Mouse (Mus musculus): ENCODE data around the gene Tmprss11e. TPM values are rescaled to one million over a fixed set of nuclear protein-coding genes. Genes with fewer than 3 reads are reported as not detected.

Gene Tmprss11e
- not detected in 2 replicates for polyA plus RNA-seq (2012; rRNA removed)

DNA sequence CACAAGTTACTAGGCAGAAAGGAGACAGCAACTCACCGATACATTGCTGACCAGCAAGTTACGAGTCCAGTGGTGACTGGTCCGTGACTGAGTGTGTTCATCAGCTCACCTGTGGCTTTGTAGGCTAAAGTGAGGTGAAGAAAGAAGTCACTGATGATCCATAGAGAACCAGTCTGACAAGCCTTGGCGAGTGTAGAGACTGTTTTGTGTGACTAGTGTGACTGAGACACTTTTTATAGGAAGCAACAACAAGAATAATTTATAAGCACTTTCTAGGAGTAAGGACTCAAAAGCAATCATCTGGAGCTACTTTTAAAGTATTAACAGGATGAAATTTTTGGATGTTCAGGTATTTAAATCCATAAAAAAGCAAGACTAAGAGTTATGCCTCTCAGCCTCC, at the start of gene Tmprss11e:
Gene Tmprss11e, minus strand, starts transcription at position 101 of the 400 bp plus-strand sequence.
- TF ChIP-seq CTCF (IDR thresholded peaks at IDR 0.05; ENCODE audit: extremely low read depth, insufficient read depth, low read length) (no peak), POLR2A (IDR thresholded peaks at IDR 0.05; ENCODE audit: extremely low read depth, insufficient read depth, low read length) (no peak)
- Histone ChIP-seq H3K4me1 (ENCODE audit: control insufficient read depth, insufficient read depth, low read length) (no peaks in the 10 kb centered on the region), H3K27ac (ENCODE audit: insufficient read depth, low read length) (no peak within 1 kb of the TSS), H3K4me3 (ENCODE audit: insufficient read depth, low read length) (no peak within 1 kb of the TSS)

DNA sequence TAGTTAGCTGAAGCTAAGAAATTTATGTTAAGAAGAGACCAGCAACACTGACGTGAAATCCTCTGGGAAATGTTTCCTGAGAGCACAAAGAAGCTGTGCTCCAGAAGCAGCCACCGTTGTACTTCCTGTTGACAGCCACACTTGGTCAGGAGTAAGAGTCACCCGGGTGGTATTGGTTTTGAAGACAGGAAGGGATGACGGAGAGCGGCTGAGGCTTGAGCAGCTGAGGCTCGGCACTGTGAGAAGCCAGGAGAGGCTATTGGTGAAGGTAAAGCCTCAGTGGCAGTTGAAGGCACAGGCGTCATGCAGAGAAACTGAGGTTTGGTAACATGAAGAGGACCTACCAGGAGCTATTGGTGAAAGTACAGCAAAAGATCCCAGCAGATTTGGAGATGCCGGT, 47.2 kb upstream of the Tmprss11e start:
- Histone ChIP-seq H3K4me1 (ENCODE audit: control insufficient read depth, insufficient read depth, low read length) (no peaks in the 10 kb centered on the region), H3K4me3 (ENCODE audit: insufficient read depth, low read length) (no peak overlapping the region), H3K27ac (ENCODE audit: insufficient read depth, low read length) (no peak overlapping the region)
- TF ChIP-seq CTCF (IDR thresholded peaks at IDR 0.05; ENCODE audit: extremely low read depth, insufficient read depth, low read length), result no peak

DNA sequence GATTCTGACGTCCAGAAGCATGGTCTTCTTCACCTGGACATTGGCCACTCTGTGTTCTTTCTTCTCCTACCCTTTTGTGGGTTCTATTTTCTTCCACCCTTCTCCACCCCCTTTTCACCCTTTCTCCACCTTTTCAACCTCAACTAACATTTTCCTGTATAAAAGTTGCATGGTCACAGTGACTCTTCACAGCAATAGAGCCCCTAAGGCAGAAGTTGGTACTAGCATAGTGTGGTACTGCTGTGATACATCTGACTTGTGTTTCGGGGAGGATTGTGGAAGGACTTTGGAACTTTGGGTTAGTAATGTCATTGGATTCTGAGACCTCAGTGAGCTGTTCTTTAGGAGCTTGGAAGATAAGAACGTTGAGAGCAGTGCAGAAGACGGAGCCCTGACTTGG, 46.6 kb upstream of the Tmprss11e start:
- TF ChIP-seq CTCF (IDR thresholded peaks at IDR 0.05; ENCODE audit: extremely low read depth, insufficient read depth, low read length) (no peak), POLR2A (IDR thresholded peaks at IDR 0.05; ENCODE audit: extremely low read depth, insufficient read depth, low read length) (no peak)
- no peaks in the 10 kb centered on the region for H3K4me1 ChIP-seq (ENCODE audit: control insufficient read depth, insufficient read depth, low read length)
- no peak overlapping the region for H3K4me3 ChIP-seq (ENCODE audit: insufficient read depth, low read length)
- no peak overlapping the region for H3K27ac ChIP-seq (ENCODE audit: insufficient read depth, low read length)

DNA sequence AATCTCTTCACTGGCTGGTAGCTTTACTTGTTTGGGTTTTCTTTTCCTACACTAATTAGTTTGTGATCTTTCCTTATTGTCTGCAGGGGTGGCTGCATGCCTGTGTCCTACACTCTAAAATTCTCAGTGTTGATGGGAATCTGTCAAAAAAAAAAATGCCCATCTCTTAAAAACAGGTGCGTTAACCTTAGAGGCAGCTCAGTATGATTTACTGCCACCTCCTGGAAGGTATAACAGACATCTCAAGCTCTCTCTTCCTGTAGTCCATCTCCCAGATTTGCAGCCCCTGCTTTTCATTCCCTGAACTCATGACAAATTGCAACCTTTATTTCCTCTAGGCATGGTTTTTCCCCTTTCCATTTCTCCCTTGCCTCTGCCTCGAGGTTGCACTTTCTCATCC, 44.3 kb upstream of the Tmprss11e start:
- H3K27ac ChIP-seq (ENCODE audit: insufficient read depth, low read length), result no peak overlapping the region
- no peaks in the 10 kb centered on the region for H3K4me1 ChIP-seq (ENCODE audit: control insufficient read depth, insufficient read depth, low read length)
- no peak overlapping the region for H3K4me3 ChIP-seq (ENCODE audit: insufficient read depth, low read length)
- TF ChIP-seq POLR2A (IDR thresholded peaks at IDR 0.05; ENCODE audit: extremely low read depth, insufficient read depth, low read length) (no peak), CTCF (IDR thresholded peaks at IDR 0.05; ENCODE audit: extremely low read depth, insufficient read depth, low read length) (no peak)

DNA sequence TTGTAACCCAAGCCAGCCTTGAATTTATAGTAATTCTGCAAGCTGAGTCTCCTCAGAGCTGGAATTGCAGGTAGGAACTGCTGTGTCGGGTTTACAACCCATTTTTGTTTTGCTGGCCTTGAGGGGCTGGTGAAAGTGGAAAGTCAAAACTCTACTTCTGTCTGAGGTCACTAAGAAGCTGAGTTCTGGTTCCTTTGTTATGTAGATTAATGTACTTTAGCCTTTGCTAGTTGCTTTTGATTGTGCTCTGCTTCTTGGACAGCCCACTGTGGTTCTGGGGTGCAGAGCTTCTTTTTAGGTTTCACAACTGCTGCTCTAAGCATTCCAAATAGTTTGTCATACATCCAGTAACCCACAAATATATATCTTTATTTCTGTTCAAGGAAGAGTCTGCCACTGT, 41.2 kb upstream of the Tmprss11e start:
- Histone ChIP-seq H3K4me1 (ENCODE audit: control insufficient read depth, insufficient read depth, low read length) (no peaks in the 10 kb centered on the region), H3K4me3 (ENCODE audit: insufficient read depth, low read length) (no peak overlapping the region), H3K27ac (ENCODE audit: insufficient read depth, low read length) (no peak overlapping the region)
- TF ChIP-seq CTCF (IDR thresholded peaks at IDR 0.05; ENCODE audit: extremely low read depth, insufficient read depth, low read length), result no peak
- no peak for TF ChIP-seq POLR2A (IDR thresholded peaks at IDR 0.05; ENCODE audit: extremely low read depth, insufficient read depth, low read length)

DNA sequence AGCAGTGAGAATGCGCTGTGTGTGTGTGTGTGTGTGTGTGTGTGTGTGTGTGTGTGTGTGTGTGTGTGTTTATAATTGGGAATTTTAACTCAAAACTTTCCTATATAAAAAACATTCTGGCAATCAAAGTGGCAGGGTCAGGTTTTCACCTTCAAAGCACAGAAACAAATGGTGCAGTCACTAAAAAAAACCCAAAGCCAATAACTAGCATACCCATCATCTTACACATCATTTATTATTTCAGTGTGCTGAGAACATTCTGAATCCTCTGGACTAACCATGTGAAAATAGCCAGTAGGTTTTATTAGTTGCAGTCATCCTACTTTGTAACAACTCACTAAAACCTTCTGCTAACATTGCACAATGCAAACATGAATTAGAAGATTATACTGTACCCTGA, 38.6 kb upstream of the Tmprss11e start:
- TF ChIP-seq POLR2A (IDR thresholded peaks at IDR 0.05; ENCODE audit: extremely low read depth, insufficient read depth, low read length) (no peak), CTCF (IDR thresholded peaks at IDR 0.05; ENCODE audit: extremely low read depth, insufficient read depth, low read length) (no peak)
- Histone ChIP-seq H3K4me3 (ENCODE audit: insufficient read depth, low read length) (no peak overlapping the region), H3K4me1 (ENCODE audit: control insufficient read depth, insufficient read depth, low read length) (no peaks in the 10 kb centered on the region), H3K27ac (ENCODE audit: insufficient read depth, low read length) (no peak overlapping the region)

DNA sequence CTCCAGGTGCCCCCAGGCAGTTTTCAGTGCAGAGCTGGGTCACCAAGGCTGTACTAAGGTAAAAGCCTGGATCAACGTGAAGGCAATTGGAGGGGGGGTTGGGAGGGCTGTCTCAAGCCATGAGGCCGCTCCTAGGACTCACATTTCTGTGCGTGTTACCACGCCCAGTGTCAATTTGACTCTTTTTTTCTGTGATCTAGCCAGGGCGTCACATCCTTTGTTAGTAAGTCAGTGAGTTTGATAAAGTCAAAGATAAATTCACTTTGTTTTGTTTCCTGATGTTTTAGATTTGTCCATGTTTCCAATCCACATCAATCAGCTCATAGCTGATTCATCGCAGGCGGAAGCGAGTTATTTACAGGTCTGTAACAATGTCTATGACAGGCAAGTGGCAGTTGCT, 37.4 kb upstream of the Tmprss11e start:
- TF ChIP-seq CTCF (IDR thresholded peaks at IDR 0.05; ENCODE audit: extremely low read depth, insufficient read depth, low read length), result no peak
- no peak for TF ChIP-seq POLR2A (IDR thresholded peaks at IDR 0.05; ENCODE audit: extremely low read depth, insufficient read depth, low read length)
- Histone ChIP-seq H3K27ac (ENCODE audit: insufficient read depth, low read length) (no peak overlapping the region), H3K4me1 (ENCODE audit: control insufficient read depth, insufficient read depth, low read length) (no peaks in the 10 kb centered on the region), H3K4me3 (ENCODE audit: insufficient read depth, low read length) (no peak overlapping the region)

DNA sequence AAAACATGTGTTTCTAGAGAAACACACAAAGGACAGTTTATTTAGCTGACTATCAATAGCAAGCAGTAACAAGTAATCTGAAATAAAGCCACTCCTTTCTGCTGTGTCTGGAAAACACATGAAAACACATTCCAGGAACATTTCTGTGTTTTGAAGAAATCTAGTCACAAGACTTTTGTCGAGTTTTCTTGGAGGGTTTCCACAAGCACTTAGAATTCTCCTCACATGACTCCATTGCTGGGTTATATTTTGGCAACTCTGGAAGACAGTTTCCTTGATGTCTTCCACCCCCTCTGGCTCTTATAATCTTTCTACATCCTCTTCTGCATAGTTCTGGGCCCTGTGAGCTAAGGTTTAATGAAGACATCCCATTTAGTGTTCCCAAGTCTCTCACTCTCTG, 32.9 kb upstream of the Tmprss11e start:
- H3K27ac ChIP-seq (ENCODE audit: insufficient read depth, low read length), result no peak overlapping the region
- H3K4me3 ChIP-seq (ENCODE audit: insufficient read depth, low read length), result no peak overlapping the region
- TF ChIP-seq POLR2A (IDR thresholded peaks at IDR 0.05; ENCODE audit: extremely low read depth, insufficient read depth, low read length) (no peak), CTCF (IDR thresholded peaks at IDR 0.05; ENCODE audit: extremely low read depth, insufficient read depth, low read length) (no peak)
- H3K4me1 ChIP-seq (ENCODE audit: control insufficient read depth, insufficient read depth, low read length), result no peaks in the 10 kb centered on the region

DNA sequence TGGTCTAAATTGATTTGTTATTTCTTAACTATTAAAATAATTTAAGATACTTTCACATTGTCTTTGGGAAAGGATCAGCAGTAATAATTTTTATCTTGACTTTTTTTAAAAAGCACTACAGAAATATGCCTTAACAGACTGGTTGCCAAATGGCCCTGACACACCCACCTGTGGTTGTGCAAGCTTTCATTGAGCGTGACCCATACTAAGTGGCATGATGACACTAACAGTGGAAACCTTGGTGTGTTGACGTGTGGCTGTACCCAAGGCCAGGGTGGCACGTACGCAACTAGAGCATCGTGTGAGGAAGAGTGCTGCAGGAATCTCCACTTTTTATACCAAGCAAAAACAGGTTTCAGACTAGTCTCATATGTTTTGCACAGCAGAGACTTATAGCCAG, 31.3 kb upstream of the Tmprss11e start:
- TF ChIP-seq POLR2A (IDR thresholded peaks at IDR 0.05; ENCODE audit: extremely low read depth, insufficient read depth, low read length), result no peak
- TF ChIP-seq CTCF (IDR thresholded peaks at IDR 0.05; ENCODE audit: extremely low read depth, insufficient read depth, low read length), result no peak
- H3K4me3 ChIP-seq (ENCODE audit: insufficient read depth, low read length), result no peak overlapping the region
- no peaks in the 10 kb centered on the region for H3K4me1 ChIP-seq (ENCODE audit: control insufficient read depth, insufficient read depth, low read length)
- H3K27ac ChIP-seq (ENCODE audit: insufficient read depth, low read length), result no peak overlapping the region

DNA sequence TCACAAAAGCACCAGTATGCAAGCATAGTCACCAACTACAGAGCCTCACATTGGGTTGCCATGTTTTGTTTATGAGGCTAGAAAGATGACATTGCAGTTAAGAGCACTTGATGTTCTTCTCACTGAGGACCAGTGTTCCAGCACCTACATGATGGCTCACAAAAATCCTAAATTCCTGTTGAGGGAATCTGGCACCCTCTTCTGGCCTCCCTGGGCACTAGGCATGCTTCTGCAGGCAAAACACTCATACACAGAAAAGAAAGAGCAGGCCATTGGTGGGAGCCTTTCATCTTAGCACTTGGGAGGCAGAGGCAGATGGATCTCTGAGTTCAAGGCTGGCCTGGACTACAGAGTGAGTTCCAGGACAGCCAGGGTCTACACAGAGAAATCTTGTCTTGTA, 25.4 kb upstream of the Tmprss11e start:
- Histone ChIP-seq H3K4me1 (ENCODE audit: control insufficient read depth, insufficient read depth, low read length) (no peaks in the 10 kb centered on the region), H3K4me3 (ENCODE audit: insufficient read depth, low read length) (no peak overlapping the region), H3K27ac (ENCODE audit: insufficient read depth, low read length) (no peak overlapping the region)
- TF ChIP-seq CTCF (IDR thresholded peaks at IDR 0.05; ENCODE audit: extremely low read depth, insufficient read depth, low read length) (no peak), POLR2A (IDR thresholded peaks at IDR 0.05; ENCODE audit: extremely low read depth, insufficient read depth, low read length) (no peak)
